Mouse (Mus musculus) CH12.LX (cell line): ENCODE data around the gene Mutyh.

Experiments used
- CTCF ChIP-seq, 2 experiments: IDR thresholded peaks in 1 of 2; conservative IDR thresholded peaks in 1 of 2; 2 replicates each; pipeline ENCODE4 v1.5.1; 2011 to 2012; ENCODE audit warnings: low read depth in 2 of 2, low read length in 2 of 2, improper control_type of control experiment in 1 of 2, inconsistent platforms in 1 of 2, mild to moderate bottlenecking in 1 of 2, moderate library complexity in 1 of 2
- MAFK ChIP-seq: IDR thresholded peaks from 2 replicates; pipeline ENCODE4 v1.6.1; 2011; ENCODE audit warnings: low read length, improper control_type of control experiment; ENCODE audit not compliant: insufficient replicate concordance
- POLR2AphosphoS2 ChIP-seq: IDR thresholded peaks from 2 replicates; pipeline ENCODE4 v1.6.1; 2011; ENCODE audit warnings: low read depth, low read length, improper control_type of control experiment
- RAD21 ChIP-seq: IDR thresholded peaks from 2 replicates; pipeline ENCODE4 v1.6.1; 2011; ENCODE audit warnings: low read depth, mild to moderate bottlenecking, low read length, improper control_type of control experiment, moderate library complexity
- TCF12 ChIP-seq: IDR thresholded peaks from 2 replicates; pipeline ENCODE4 v1.6.1; 2014; ENCODE audit warnings: low read depth, mild to moderate bottlenecking, inconsistent platforms, low read length, improper control_type of control experiment
- USF2 ChIP-seq: conservative IDR thresholded peaks from 2 replicates; pipeline ENCODE4 v1.6.1; 2011; ENCODE audit warnings: low read depth, low read length, improper control_type of control experiment
- ZKSCAN1 ChIP-seq: IDR thresholded peaks from 2 replicates; pipeline ENCODE4 v1.6.1; 2012; ENCODE audit warnings: low read depth, inconsistent platforms, low read length, improper control_type of control experiment, borderline replicate concordance

DNA sequence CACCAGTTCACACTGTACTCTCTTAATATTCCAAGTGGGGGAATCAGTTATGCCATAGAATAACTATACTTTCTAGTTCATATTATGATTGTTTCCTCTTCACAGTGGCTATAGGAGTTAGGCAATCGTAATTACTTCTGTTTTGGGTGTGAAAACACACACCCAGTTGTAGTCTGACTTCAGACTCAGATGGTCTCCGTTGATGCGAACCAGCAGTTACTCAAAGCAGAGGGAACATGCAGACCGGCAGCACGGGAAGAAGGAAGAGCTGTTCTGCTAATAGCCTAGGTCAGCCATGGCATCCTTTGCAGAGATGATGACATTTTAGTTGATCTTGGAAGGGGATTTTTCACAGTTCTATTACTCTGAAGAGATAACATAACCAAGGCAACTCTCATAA, 39.0 kb upstream of the Mutyh start:
- TF ChIP-seq ZKSCAN1 (no peak), CTCF (conservative IDR thresholded peaks at IDR 0.05 in 1 of 2, IDR thresholded peaks at IDR 0.05 in 1 of 2; ENCODE audit: low read depth in 2 of 2, low read length in 2 of 2) (no peak), POLR2AphosphoS2 (no peak), MAFK (no peak), TCF12 (no peak), RAD21 (no peak), USF2 (no peak)
